Mouse (Mus musculus) bone marrow macrophage, adult 2 months (primary cell): ENCODE results near the gene Cdh4.

Experiments used
- CTCF ChIP-seq: IDR thresholded peaks from 2 replicates; pipeline ENCODE4 v1.5.1; 2012; ENCODE audit warnings: low read depth, mild to moderate bottlenecking, low read length, moderate library complexity
- POLR2A ChIP-seq: IDR thresholded peaks from 2 replicates; pipeline ENCODE4 v1.6.1; 2012; ENCODE audit warnings: mild to moderate bottlenecking, low read depth, low read length, borderline replicate concordance

DNA sequence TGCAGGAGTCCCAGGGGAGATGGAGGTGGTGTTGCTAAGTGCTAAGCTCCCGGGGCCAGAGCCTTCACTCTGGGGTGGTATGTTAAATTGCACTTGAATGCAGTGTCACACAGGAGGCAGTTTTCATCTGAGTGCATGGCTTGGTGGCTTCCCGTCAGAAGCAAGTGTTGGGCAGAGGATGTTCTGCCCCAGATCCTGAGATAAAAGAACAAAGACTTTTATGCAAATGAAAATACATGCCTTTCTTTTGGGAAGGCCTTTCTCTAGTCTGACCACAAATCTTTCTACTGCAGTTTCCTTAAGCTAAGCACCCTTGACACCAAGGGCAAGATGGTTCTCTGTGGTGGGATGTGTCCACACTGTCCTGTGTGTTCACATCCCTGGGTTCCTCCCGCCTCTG is 136.1 kb downstream of the Cdh4 start:
- no peak for TF ChIP-seq CTCF
- TF ChIP-seq POLR2A = no peak
